Mouse (Mus musculus): ENCODE measurements around the gene Golga4.
"Not testable (repeated sequence)": the region's sequence is repeated elsewhere in the genome, so short reads cannot be mapped to it uniquely, and the experiment has no call there.

Gene Golga4

GRCm38 (mm10) chr9:118589249-118589648, 83.2 kb downstream of the Golga4 start:
- DNase-seq (ENCODE audit: low read depth, low spot score) = no peak

DNA sequence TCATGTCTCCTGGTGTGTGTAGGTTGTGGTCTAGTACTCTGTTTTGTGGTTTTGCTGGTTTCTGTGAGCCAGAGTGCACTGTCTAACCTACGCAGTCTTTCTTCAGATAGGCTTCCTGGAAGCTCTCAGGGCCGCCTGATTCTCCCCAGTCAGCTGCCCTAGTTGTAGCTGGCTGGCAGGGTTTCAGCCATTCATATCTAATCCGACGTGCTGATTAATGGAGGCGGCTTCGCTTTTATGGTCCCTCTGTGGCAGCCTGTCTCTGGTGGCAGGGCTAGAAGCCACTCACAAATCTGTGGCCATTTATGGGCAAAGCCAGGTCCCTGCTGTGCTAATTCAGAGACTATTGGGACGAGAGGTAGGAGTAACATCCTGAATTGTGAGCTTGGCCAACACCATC, 84.2 kb downstream of the Golga4 start:
- DNase-seq (ENCODE audit: low read depth, low spot score) = no peak

DNA sequence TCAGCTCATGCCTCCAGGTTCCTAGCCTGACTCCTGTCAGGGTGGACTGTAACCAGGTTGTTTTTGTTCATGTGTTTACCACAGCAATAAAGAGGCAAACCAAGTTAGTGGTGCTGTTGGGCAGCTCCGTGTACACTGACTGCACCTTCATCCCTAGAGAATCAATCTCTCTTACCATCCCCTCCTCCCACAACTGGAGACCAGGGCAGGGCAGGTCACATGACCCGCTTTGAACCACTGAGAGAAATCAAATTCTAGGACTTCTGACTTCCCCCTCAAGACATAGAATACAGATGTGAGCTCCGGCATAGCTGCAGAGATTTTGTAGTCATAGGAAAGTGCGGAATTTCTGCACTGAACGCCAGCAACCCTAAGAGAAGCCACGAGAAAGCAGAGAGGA, 85.6 kb downstream of the Golga4 start:
- no peak for DNase-seq (ENCODE audit: low read depth, low spot score)

GRCm38 (mm10) chr9:118592585-118593249, 86.7 kb downstream of the Golga4 start:
- no peak for DNase-seq (ENCODE audit: low read depth, low spot score)

- DNase-seq (ENCODE audit: low read depth, low spot score) = no peak
Measured at GRCm38 (mm10) chr9:118593443-118593842, 87.4 kb downstream of the Golga4 start.

GRCm38 (mm10) chr9:118596767-118597166, 90.7 kb downstream of the Golga4 start:
- DNase-seq (ENCODE audit: low read depth, low spot score) = no peak

GRCm38 (mm10) chr9:118600393-118600792, 94.3 kb downstream of the Golga4 start:
- DNase-seq (ENCODE audit: low read depth, low spot score) = not testable (repeated sequence)

GRCm38 (mm10) chr9:118602576-118602975, 96.5 kb downstream of the Golga4 start:
- DNase-seq (ENCODE audit: low read depth, low spot score) = no peak

- DNase-seq (ENCODE audit: low read depth, low spot score) = no peak
Measured at GRCm38 (mm10) chr9:118606148-118606816, 100.2 kb downstream of the Golga4 start, which contains the start of gene Itga9. Itga9 (plus strand) TSS chr9:118606690.

GRCm38 (mm10) chr9:118606817-118607371, 100.8 kb downstream of the Golga4 start:
- DNase-seq (ENCODE audit: low read depth, low spot score) = no peak

- DNase-seq (ENCODE audit: low read depth, low spot score) = no peak
Measured at GRCm38 (mm10) chr9:118607701-118608401, 101.8 kb downstream of the Golga4 start.

DNA sequence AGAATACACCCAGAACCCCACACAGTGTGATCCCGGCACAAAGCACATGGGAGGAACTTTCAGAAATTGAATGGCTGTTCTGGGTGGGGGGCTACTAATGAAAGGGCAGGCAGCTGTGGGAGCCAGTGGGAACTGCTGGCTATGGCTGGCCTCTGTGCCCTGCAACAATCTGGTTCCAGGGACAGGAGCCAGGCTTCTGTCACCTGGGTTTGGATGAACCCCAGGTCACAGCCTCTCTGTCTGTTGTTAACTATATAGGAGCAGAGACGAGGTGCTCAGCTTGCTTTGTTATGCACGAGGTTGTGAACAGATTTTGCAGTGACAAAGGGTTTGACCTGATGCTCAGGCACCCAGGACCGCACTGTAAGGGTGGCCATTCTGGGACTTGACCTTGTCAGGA, 102.5 kb downstream of the Golga4 start:
- DNase-seq (ENCODE audit: low read depth, low spot score) = no peak

GRCm38 (mm10) chr9:118610060-118610459, 104.0 kb downstream of the Golga4 start:
- DNase-seq (ENCODE audit: low read depth, low spot score) = no peak

DNA sequence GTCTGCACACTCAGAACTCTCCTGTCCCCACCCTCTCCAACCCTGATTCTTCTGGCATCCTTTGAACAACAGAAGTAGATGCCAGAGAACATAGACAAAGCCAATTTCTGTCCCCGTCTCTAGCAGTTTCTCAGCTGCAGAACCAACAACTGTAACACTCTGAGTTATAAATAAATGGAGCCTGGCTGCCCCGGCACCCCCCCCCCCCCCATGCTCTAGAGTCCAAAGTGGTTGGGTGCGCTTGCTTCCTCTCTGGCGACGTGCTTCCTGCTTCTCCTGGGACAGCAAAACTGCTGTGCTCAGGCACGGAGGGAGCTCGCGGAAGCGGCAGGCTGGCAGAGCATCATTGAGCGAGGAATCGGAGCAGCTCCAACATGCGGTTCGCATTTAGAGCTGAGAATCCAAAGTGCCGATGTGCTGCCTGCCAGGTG, 105.1 kb downstream of the Golga4 start:
- DNase-seq (ENCODE audit: low read depth, low spot score) = no peak

DNA sequence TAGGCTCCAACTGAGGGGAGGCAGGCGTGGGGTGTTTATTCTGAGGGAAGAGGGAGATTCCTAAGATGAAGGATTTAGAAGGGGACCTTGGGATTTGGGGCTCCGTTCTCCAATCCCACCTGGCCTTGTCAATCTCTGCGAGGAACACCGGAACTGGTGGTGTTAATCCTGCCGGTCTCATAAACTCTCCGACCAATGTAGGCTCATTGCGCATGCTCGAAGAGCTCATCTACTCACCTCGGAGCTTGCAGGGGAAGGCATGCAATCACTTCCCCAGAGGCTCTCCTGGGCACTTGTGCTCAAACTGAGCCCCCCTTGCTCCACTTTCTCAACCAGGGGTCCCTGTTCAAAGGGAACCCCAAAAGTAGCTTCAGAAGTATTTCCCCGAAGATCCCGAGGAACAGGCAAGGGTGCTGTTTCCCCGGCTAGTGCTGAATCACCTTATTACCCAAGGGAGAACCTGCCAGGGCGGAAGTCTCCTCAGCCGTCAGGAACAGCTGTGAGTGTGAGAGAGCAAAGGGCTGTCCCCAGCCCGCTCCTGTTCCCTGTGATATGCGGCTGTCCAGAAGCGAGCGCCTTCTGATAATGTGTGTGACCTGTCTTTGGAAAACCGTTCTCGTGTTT, 106.0 kb downstream of the Golga4 start:
- no peak for DNase-seq (ENCODE audit: low read depth, low spot score)

GRCm38 (mm10) chr9:118617237-118617636, 111.2 kb downstream of the Golga4 start:
- no peak for DNase-seq (ENCODE audit: low read depth, low spot score)

- no peak for DNase-seq (ENCODE audit: low read depth, low spot score)
Measured at GRCm38 (mm10) chr9:118618732-118619250, 112.7 kb downstream of the Golga4 start.

GRCm38 (mm10) chr9:118620807-118621206, 114.7 kb downstream of the Golga4 start:
- DNase-seq (ENCODE audit: low read depth, low spot score) = no peak

DNA sequence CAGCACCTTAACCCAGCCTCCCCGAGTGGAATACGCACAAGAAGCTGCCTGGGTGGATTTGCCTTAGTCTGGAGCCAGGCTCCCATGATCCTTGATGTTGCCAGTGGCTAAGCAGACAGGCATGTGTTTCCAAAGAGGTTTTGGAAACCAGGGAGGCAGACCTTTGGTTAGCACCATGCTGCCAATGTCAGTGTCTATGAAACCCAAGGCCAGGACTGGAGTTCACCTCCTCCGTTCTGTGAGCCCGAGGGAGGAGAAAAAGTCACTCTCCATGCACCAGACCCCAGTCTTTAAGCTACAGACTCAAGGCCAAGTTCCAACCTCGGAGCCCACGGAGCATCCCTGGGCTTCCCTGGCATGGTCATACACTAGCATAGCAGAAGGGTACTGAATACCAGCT, 115.6 kb downstream of the Golga4 start:
- DNase-seq (ENCODE audit: low read depth, low spot score) = no peak

GRCm38 (mm10) chr9:118622376-118623166, 116.5 kb downstream of the Golga4 start:
- no peak for DNase-seq (ENCODE audit: low read depth, low spot score)

GRCm38 (mm10) chr9:118623483-118623882, 117.4 kb downstream of the Golga4 start:
- no peak for DNase-seq (ENCODE audit: low read depth, low spot score)
